Mouse (Mus musculus) olfactory bulb, adult 2 months (tissue): ENCODE data around the gene Gpbar1.

Source experiments
- CTCF ChIP-seq: fragments of 200-500 bp; IDR thresholded peaks from 2 replicates; pipeline ENCODE4 v1.5.1; 2012; ENCODE audit warnings: low read depth, mild to moderate bottlenecking, low read length, moderate library complexity; ENCODE audit not compliant: insufficient read depth
- POLR2A ChIP-seq: fragments of 200-500 bp; IDR thresholded peaks from 2 replicates; pipeline ENCODE4 v1.6.1; 2012; ENCODE audit warnings: mild to moderate bottlenecking, low read depth, low read length, moderate library complexity; ENCODE audit not compliant: insufficient read depth

DNA sequence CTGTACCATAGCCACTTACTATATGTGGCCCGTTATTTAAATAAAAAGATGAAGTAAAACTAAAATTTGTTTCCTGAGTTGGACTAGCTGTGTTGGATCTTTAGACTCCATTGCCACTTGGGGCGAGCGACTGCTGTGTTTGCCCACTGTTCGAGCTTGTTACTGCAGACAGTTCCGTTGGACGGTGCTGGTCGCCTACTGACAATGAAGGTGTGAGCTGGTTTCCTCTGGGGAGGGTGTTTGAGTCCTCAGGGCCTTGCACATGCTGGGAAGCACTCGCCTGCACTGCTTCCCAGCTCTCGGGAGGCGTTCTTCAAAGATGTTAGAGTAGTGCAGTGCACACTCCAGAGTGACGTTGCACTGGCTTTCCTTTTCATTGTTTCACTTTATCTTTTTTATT is 38.7 kb upstream of the Gpbar1 start:
- TF ChIP-seq CTCF (no peak), POLR2A (no peak)
